Mouse (Mus musculus) stomach, postnatal 0 days (tissue): ENCODE results near the gene Mymk.

ENCODE experiments used
- CTCF ChIP-seq: IDR thresholded peaks from 2 replicates; pipeline ENCODE4 v1.5.1; 2016; ENCODE audit warnings: antibody characterized with exemption, low read depth, mild to moderate bottlenecking, moderate library complexity
- EP300 ChIP-seq: optimal IDR thresholded peaks from 2 replicates; pipeline ENCODE3; 2016; ENCODE audit warnings: antibody characterized with exemption

DNA sequence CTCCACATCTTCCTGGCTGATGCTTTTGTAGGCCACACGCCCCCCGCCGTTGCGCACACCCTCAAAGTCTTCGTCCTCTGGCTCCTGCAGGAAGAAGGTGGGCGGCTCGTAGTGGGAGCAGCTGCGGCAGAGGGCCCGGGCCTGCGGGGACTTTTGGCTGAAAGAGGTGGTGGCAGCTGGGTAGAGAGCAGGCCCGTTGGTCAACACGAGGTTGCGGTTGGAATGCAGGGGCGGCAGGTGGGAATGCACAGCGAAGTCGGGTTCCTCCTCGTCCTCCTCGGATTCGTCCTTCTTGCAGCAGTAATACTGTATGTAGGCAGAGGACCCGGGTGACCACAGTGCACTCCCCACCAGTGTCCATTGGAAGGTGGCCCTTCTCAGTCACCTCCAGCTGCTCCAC, 40.6 kb upstream of the Mymk start:
- TF ChIP-seq CTCF (no peak), EP300 (no peak)
